Mouse (Mus musculus): ENCODE measurements around the gene Rgsl1.
"Not testable (repeated sequence)": the region's sequence is repeated elsewhere in the genome, so short reads cannot be mapped to it uniquely, and the experiment has no call there.

The Rgsl1 gene

GRCm38 (mm10) chr1:153778205-153778604 is 65.7 kb downstream of the Rgsl1 start:
- in situ Hi-C loops (cut with MboI, MseI) = no loop called here

- in situ Hi-C loops (cut with MboI, MseI) = no loop called here
Observed at GRCm38 (mm10) chr1:153776257-153776656, 67.7 kb downstream of the Rgsl1 start.

GRCm38 (mm10) chr1:153775174-153775573 is 68.8 kb downstream of the Rgsl1 start:
- in situ Hi-C loops (cut with MboI, MseI) = no loop called here

GRCm38 (mm10) chr1:153770776-153771167 is 73.2 kb downstream of the Rgsl1 start:
- in situ Hi-C loops (cut with MboI, MseI) = no loop called here

- in situ Hi-C loops (cut with MboI, MseI) = no loop called here
Observed at GRCm38 (mm10) chr1:153769998-153770775, 73.8 kb downstream of the Rgsl1 start.

- in situ Hi-C loops (cut with MboI, MseI) = not testable (repeated sequence)
Observed at GRCm38 (mm10) chr1:153769571-153769970, 74.4 kb downstream of the Rgsl1 start.

- in situ Hi-C loops (cut with MboI, MseI) = no loop called here
Observed at GRCm38 (mm10) chr1:153768465-153768864, 75.5 kb downstream of the Rgsl1 start.

- in situ Hi-C loops (cut with MboI, MseI) = no loop called here
Observed at GRCm38 (mm10) chr1:153767281-153767680, 76.7 kb downstream of the Rgsl1 start.

GRCm38 (mm10) chr1:153766298-153766697 is 77.6 kb downstream of the Rgsl1 start:
- in situ Hi-C loops (cut with MboI, MseI) = no loop called here

GRCm38 (mm10) chr1:153764136-153764535 is 79.8 kb downstream of the Rgsl1 start:
- in situ Hi-C loops (cut with MboI, MseI) = no loop called here

- in situ Hi-C loops (cut with MboI, MseI) = loop anchor here in 1 of 2 experiments (5.0 to 10.0 kb wide), 2 partner anchors 48 to 1729 kb away; no protein-coding TSS in a partner anchor
Observed at GRCm38 (mm10) chr1:153753725-153754464, 90.0 kb downstream of the Rgsl1 start.

- in situ Hi-C loops (cut with MboI, MseI) = loop anchor here in 1 of 2 experiments (5.0 to 10.0 kb wide), 2 partner anchors 50 to 1728 kb away; no protein-coding TSS in a partner anchor
Observed at GRCm38 (mm10) chr1:153752521-153752920, 91.4 kb downstream of the Rgsl1 start.

- in situ Hi-C loops (cut with MboI, MseI) = loop anchor here in 1 of 2 experiments (5.0 to 10.0 kb wide), 2 partner anchors 50 to 1727 kb away; no protein-coding TSS in a partner anchor
Observed at GRCm38 (mm10) chr1:153751763-153752301, 92.1 kb downstream of the Rgsl1 start.

GRCm38 (mm10) chr1:153750054-153750453 is 93.9 kb downstream of the Rgsl1 start:
- in situ Hi-C loops (cut with MboI, MseI) = loop anchor here in 1 of 2 experiments (5.0 to 10.0 kb wide), 2 partner anchors 52 to 1725 kb away; no protein-coding TSS in a partner anchor

GRCm38 (mm10) chr1:153749211-153749801 is 94.6 kb downstream of the Rgsl1 start, which contains the start of gene Rnasel:
Rnasel (plus strand) TSS chr1:153749426.
- in situ Hi-C loops (cut with MboI, MseI) = loop anchor here (5.0 kb wide), 1 partner anchor 192 kb away; no protein-coding TSS in a partner anchor

- in situ Hi-C loops (cut with MboI, MseI) = loop anchor here (5.0 kb wide), 1 partner anchor 191 kb away; no protein-coding TSS in a partner anchor
Observed at GRCm38 (mm10) chr1:153748549-153748948, 95.4 kb downstream of the Rgsl1 start.

GRCm38 (mm10) chr1:153747861-153748530 is 95.9 kb downstream of the Rgsl1 start:
- in situ Hi-C loops (cut with MboI, MseI) = loop anchor here (5.0 kb wide), 1 partner anchor 191 kb away; no protein-coding TSS in a partner anchor

- in situ Hi-C loops (cut with MboI, MseI) = loop anchor here (5.0 kb wide), 1 partner anchor 189 kb away; no protein-coding TSS in a partner anchor
Observed at GRCm38 (mm10) chr1:153746728-153747127, 97.2 kb downstream of the Rgsl1 start.

GRCm38 (mm10) chr1:153746119-153746670 is 97.7 kb downstream of the Rgsl1 start:
- in situ Hi-C loops (cut with MboI, MseI) = loop anchor here (5.0 kb wide), 1 partner anchor 189 kb away; no protein-coding TSS in a partner anchor

Measured in T-helper 17 cell (primary cell).